Mouse (Mus musculus) intestine, embryonic 15.5 days (tissue): ENCODE results near the gene Cinp. TPM values are rescaled to one million over a fixed set of nuclear protein-coding genes. Genes with fewer than 3 reads are reported as not detected.

Experiments
- ATAC-seq: fragments of 200-750 bp; cut with Nextera tagmentation; 2 replicates; pipeline ENCODE4 v1.8.0; 2017; ENCODE audit warnings: moderate TSS enrichment, moderate library complexity
- H3K27ac ChIP-seq: fragments of 300-500 bp; sonication (generic); 2 replicates; pipeline ENCODE4 v1.5.1; 2015; ENCODE audit warnings: mild to moderate bottlenecking, inconsistent platforms
- H3K27me3 ChIP-seq: fragments of 300-500 bp; sonication (generic); replicated peaks from 2 replicates; pipeline ENCODE4 v1.6.1; 2015; ENCODE audit warnings: inconsistent platforms
- H3K36me3 ChIP-seq: fragments of 300-500 bp; sonication (generic); 2 replicates; pipeline ENCODE4 v1.6.1; 2015; ENCODE audit warnings: inconsistent platforms
- H3K4me1 ChIP-seq: fragments of 300-500 bp; sonication (generic); replicated peaks from 2 replicates; pipeline ENCODE4 v1.6.1; 2015; ENCODE audit warnings: inconsistent platforms
- H3K4me2 ChIP-seq: fragments of 300-500 bp; sonication (generic); replicated peaks from 2 replicates; pipeline ENCODE4 v1.6.1; 2015; ENCODE audit warnings: mild to moderate bottlenecking, inconsistent platforms
- H3K4me3 ChIP-seq: fragments of 300-500 bp; sonication (generic); replicated peaks from 2 replicates; pipeline ENCODE4 v1.5.1; 2015; ENCODE audit warnings: inconsistent platforms
- H3K9ac ChIP-seq: fragments of 300-500 bp; sonication (generic); 2 replicates; pipeline ENCODE4 v1.6.1; 2015; ENCODE audit warnings: inconsistent platforms
- H3K9me3 ChIP-seq: fragments of 300-500 bp; sonication (generic); 2 replicates; pipeline ENCODE4 v1.6.1; 2016; ENCODE audit warnings: inconsistent platforms
- whole genome bisulfite sequencing: fragments of 180-500 bp; shearing (Covaris S2); methylation state at CpG from one replicate; pipeline ENCODE4 v1.1.7; 2015; 5-methylcytosine and 5-hydroxymethylcytosine counted together
- polyA plus RNA-seq: library from polyadenylated mRNA; unstranded; fragments of >200 nt; fragmentation: Nextera tagmentation; extraction: Ambion mirVana; gene quantifications from 2 replicates; pipeline ENCODE4 v1.2.1, GENCODE M21; 2015

Cinp gene
- polyA plus RNA-seq, 1 experiment from 2014 or later = 74.2 TPM

- 81% methylated on average over 7 of the region's 7 CpGs for WGBS
- ATAC-seq = no peak
- no peak overlapping the region for H3K27ac ChIP-seq
Measured at GRCm38 (mm10) chr12:110857196-110857595, 31.7 kb downstream of the Cinp start.

DNA sequence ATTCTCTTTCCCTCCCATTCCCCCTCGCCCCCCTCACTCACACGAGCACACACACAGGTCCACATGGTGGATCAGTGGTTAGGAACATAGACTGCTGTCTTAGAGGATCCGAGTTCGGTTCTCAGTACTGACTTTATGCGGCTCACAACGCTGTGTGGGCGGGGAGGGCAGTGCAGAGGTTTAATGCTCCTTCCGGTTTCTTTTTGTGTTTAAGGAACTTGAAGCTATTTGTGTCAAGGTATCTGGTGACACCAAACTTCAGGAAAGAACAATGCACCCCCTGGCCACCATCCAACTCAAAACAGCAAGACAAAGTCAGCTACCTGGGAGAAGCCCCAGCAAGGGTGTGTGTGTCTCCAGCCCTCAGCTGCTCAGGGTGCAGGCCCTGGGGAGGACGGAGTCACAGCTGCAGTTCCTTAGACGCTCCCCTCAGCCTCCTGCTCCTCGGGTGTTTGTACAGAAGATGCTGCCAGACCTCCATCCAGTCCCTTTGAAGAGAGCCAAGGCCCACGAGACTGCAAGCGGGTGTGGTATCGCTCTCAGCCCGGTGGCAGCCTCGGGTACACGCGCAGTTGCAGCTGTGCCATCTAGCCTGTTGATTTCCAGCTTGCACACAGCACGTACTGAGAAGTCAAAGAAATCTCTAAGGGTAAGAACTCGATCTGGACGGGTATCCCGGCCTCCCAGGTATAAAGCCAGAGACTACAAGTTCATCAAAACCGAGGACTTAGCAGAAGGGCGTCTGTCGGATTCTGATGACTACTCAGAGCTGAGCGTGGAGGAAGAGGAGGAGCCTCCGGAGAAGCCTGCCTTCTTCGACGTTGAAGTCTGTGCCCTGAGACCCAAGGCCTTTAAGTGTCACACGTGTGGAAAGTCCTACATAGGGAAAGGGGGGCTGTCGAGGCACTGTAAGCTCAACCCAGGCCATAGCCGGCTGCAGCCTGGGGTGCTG lies 33.9 kb downstream of the Cinp start:
- no peaks in the 10 kb centered on the region for H3K9me3 ChIP-seq
- peaks cover 3% of the 10 kb centered on the region; the same call in 1 of the 2 replicates for H3K36me3 ChIP-seq
- WGBS = 87% methylated on average over 32 of the region's 32 CpGs
- H3K27me3 ChIP-seq = no peaks in the 10 kb centered on the region
- peaks cover 13% of the 10 kb centered on the region for H3K4me1 ChIP-seq
- H3K4me2 ChIP-seq = no peak overlapping the region
- H3K4me3 ChIP-seq = no peak overlapping the region
- no peak overlapping the region for H3K9ac ChIP-seq
- H3K27ac ChIP-seq = no peak overlapping the region
- ATAC-seq = no peak

More at GRCm38 (mm10) chr12:110857196-110857595, 31.7 kb downstream of the Cinp start:
- Histone ChIP-seq H3K4me1 (no peaks in the 10 kb centered on the region), H3K9ac (no peak overlapping the region), H3K4me3 (no peak overlapping the region), H3K27me3 (no peaks in the 10 kb centered on the region), H3K36me3 (peaks cover 14% of the 10 kb centered on the region; the same call in 1 of the 2 replicates), H3K9me3 (no peaks in the 10 kb centered on the region), H3K4me2 (no peak overlapping the region)

- H3K4me3 ChIP-seq = no peak overlapping the region
- no peak for ATAC-seq
- no peak overlapping the region for H3K27ac ChIP-seq
- no peak overlapping the region for H3K4me2 ChIP-seq
- H3K4me1 ChIP-seq = peaks cover 13% of the 10 kb centered on the region
- H3K36me3 ChIP-seq = peaks cover 3% of the 10 kb centered on the region; the same call in 1 of the 2 replicates
- WGBS = 73% methylated on average over 1 of the region's 1 CpGs
- H3K9me3 ChIP-seq = no peaks in the 10 kb centered on the region
- peak overlapping the region; percentile 86; the same call in 1 of the 2 replicates for H3K9ac ChIP-seq
- H3K27me3 ChIP-seq = no peaks in the 10 kb centered on the region
Measured at GRCm38 (mm10) chr12:110851923-110852322, 37.0 kb downstream of the Cinp start.

DNA sequence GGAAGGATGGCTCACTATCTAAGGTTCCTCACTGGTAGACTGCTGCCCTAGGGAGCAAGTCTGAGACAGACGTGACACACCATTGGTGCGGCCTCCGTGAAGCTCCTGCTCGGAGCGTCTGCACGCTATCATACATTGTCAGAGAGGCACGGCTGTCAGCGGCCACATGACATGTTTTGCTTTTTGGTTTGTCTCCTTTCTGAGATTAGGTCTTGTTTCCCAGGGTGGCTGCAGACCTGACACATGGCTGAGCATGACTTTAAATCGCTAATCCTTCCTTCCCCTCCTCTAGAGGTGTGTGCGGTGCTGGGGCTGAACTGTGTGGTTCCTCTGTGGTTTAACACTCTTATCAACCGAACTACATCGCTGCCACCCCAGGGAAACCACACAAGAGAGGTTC lies 37.5 kb downstream of the Cinp start:
- Histone ChIP-seq H3K36me3 (peaks cover 3% of the 10 kb centered on the region; the same call in 1 of the 2 replicates), H3K4me2 (peak overlapping the region; percentile 76), H3K4me3 (peak overlapping the region; percentile 92; the same call in 1 of the 2 replicates), H3K9ac (peak overlapping the region; percentile 86), H3K27ac (no peak overlapping the region), H3K9me3 (no peaks in the 10 kb centered on the region), H3K4me1 (peaks cover 15% of the 10 kb centered on the region), H3K27me3 (no peaks in the 10 kb centered on the region)
- ATAC-seq = no peak
- 69% methylated on average over 12 of the region's 12 CpGs for WGBS

- WGBS = 9% methylated on average over 9 of the region's 9 CpGs
- Histone ChIP-seq H3K36me3 (peaks cover 3% of the 10 kb centered on the region; the same call in 1 of the 2 replicates), H3K9ac (peak overlapping the region; percentile 86), H3K27me3 (no peaks in the 10 kb centered on the region), H3K4me1 (peaks cover 20% of the 10 kb centered on the region), H3K9me3 (no peaks in the 10 kb centered on the region), H3K27ac (peak overlapping the region; percentile 85), H3K4me3 (peak overlapping the region; percentile 92), H3K4me2 (peak overlapping the region; percentile 76)
- ATAC-seq = no peak; the same call in 1 of the 2 replicates
Measured at GRCm38 (mm10) chr12:110850929-110851256, 38.1 kb downstream of the Cinp start.

GRCm38 (mm10) chr12:110850010-110850928 lies 38.7 kb downstream of the Cinp start, which contains the start of gene Zfp839:
TSS of gene Zfp839 (plus strand) at chr12:110850253.
- H3K27ac ChIP-seq = peak within 1 kb of the TSS; percentile 85
- under 1% methylated on average over 88 of the region's 89 CpGs for WGBS
- H3K9me3 ChIP-seq = no peaks in the 10 kb centered on the region
- no peaks in the 10 kb centered on the region for H3K27me3 ChIP-seq
- no peaks in the 10 kb centered on the region for H3K36me3 ChIP-seq
- H3K4me1 ChIP-seq = peaks cover 22% of the 10 kb centered on the region
- H3K4me2 ChIP-seq = peak within 1 kb of the TSS; percentile 76
- H3K9ac ChIP-seq = peak within 1 kb of the TSS; percentile 86
- ATAC-seq = peak; percentile 88
- peak within 1 kb of the TSS; percentile 92 for H3K4me3 ChIP-seq

DNA sequence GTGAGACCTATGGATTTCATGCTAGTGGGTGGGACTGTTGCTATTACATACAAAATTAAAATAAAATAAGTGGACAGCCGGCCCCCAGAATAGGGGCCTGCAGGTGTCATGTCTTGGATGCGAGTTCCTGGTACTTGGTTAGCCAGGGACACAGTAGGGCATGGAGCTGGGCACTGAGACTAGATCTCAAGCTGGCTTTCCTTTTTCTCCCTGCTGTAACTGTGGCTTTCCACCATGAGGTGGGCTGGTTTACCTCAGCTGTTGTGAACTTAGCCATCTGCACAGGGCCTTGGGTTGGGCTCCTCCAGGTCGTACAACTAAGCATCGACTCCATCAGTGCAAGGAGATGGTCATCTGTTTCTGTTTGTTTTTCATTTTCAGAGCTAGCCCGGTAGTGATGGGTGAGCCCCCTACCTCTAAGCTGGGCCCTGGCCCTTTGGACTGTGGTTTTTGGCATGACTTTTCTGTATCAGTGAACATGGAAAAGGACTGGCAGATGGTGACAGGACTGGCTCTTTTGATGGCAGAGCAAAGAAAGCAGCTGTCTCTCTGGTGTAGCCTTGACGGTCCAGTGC lies 42.7 kb downstream of the Cinp start:
- H3K36me3 ChIP-seq = no peaks in the 10 kb centered on the region
- no peaks in the 10 kb centered on the region for H3K27me3 ChIP-seq
- H3K9me3 ChIP-seq = no peaks in the 10 kb centered on the region
- H3K4me1 ChIP-seq = peaks cover 26% of the 10 kb centered on the region
- H3K9ac ChIP-seq = peak overlapping the region; percentile 59
- no peak for ATAC-seq
- H3K4me2 ChIP-seq = peak overlapping the region; percentile 87
- H3K27ac ChIP-seq = no peak overlapping the region
- WGBS = 64% methylated on average over 6 of the region's 6 CpGs
- H3K4me3 ChIP-seq = peak overlapping the region; percentile 52

- no peaks in the 10 kb centered on the region for H3K27me3 ChIP-seq
- H3K27ac ChIP-seq = peak overlapping the region; percentile 77
- no peaks in the 10 kb centered on the region for H3K9me3 ChIP-seq
- peaks cover 17% of the 10 kb centered on the region for H3K4me1 ChIP-seq
- peak overlapping the region; percentile 59 for H3K9ac ChIP-seq
- H3K4me2 ChIP-seq = peak overlapping the region; percentile 87
- ATAC-seq = peak; percentile 93
- no peaks in the 10 kb centered on the region for H3K36me3 ChIP-seq
- peak overlapping the region; percentile 52 for H3K4me3 ChIP-seq
- under 1% methylated on average over 36 of the region's 36 CpGs for WGBS
Measured at GRCm38 (mm10) chr12:110845131-110845880, 43.6 kb downstream of the Cinp start.

DNA sequence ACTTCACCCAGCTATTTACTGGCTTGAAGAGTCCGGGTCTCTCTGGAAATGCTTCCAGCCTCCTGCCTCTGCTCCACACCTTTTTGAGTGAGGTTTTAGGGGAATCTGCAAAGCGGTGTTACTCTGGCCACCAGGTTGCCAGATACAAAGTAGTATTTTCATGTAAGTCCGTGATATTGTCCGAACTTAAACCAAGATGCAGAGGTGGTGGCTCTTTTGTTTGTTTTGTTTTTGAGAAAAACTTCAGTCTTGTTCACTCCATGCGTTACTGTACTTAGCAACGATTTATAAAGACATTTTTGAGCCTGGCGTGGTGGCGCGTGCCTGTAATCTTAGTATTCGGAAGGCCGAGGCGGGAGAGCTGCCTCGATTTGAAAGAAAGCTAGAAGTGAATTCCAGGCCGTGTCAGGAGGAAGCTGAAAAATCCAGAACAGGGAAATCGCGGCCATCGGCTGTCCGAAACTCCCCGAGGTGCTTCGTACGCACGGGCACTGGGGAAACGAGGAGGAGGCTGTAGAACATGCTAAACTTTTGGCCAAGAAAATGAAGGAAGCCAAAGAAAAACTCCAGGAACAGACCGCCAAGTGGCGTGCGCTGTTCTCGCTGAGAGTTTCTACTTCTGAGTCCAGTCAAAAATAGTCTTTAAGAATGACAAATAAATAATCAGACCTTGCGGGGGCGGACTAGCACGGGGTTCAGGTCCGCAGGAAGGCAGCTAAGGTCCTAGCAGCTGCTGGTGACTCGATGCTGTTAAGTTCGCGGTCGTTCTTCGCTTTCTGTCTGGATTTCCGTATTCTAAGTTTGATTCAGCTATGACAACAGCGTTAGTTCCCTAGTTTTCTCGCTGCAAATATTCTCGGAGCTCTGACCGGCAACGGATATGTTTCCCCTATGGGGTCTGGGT lies 44.5 kb downstream of the Cinp start:
- Histone ChIP-seq H3K9me3 (no peaks in the 10 kb centered on the region), H3K4me1 (peaks cover 17% of the 10 kb centered on the region), H3K4me2 (peak overlapping the region; percentile 87), H3K9ac (peak overlapping the region; percentile 51), H3K27ac (peak overlapping the region; percentile 64), H3K27me3 (no peaks in the 10 kb centered on the region), H3K36me3 (no peaks in the 10 kb centered on the region), H3K4me3 (peak overlapping the region; percentile 52)
- WGBS = under 1% methylated on average over 42 of the region's 42 CpGs
- peak; percentile 55 for ATAC-seq

GRCm38 (mm10) chr12:110843194-110844048 lies 45.5 kb downstream of the Cinp start:
- Histone ChIP-seq H3K4me1 (peaks cover 17% of the 10 kb centered on the region), H3K27me3 (no peaks in the 10 kb centered on the region), H3K36me3 (no peaks in the 10 kb centered on the region), H3K9ac (peak overlapping the region; percentile 51), H3K9me3 (no peaks in the 10 kb centered on the region), H3K4me2 (peak overlapping the region; percentile 87), H3K27ac (no peak overlapping the region), H3K4me3 (peak overlapping the region; percentile 52)
- 0 out of 2 replicates have a peak, but pooled peaks have one; percentile 4 for ATAC-seq
- WGBS = 18% methylated on average over 32 of the region's 32 CpGs
